Comparison of ENCODE assay signal across 17 mouse cellular contexts in genomic region chr11:35053613-35053950, GRCm38 (mm10).
A peak's percentile ranks its signal among the peaks of the same experiment; 100 is the strongest.
DNase-seq lines count a peak whose midpoint lies in the region; ATAC-seq lines count a peak whose summit lies in the region.
"Had no signal": no experiment of that assay in that cellular context is flagged by ENCODE, and none has a peak within 500 bp of the region (broad histone marks: within the 10 kb centered on the region; RNA-seq: fewer than 3 reads in every experiment).

No protein-coding gene starts in this region.

- peaks cover 9% of the 10 kb centered on the region; the same call in 1 of the 2 replicates for H3K4me1 ChIP-seq in kidney, embryonic 16.5 days (ENCODE audit: insufficient read depth, low read length)
- no peaks in the 10 kb centered on the region for H3K4me1 ChIP-seq in hindbrain, embryonic 13.5 days (replicated peaks)
- H3K4me1 ChIP-seq: hindbrain, embryonic 15.5 days; liver, embryonic 12.5 days; midbrain, embryonic 12.5 days; neural tube, embryonic 12.5 days had no signal

- no peak overlapping the region for H3K27ac ChIP-seq in kidney, embryonic 16.5 days (ENCODE audit: low read length)
- no peak overlapping the region for H3K27ac ChIP-seq in hindbrain, embryonic 13.5 days
- H3K27ac ChIP-seq: hindbrain, embryonic 15.5 days; liver, embryonic 12.5 days; midbrain, embryonic 12.5 days; neural tube, embryonic 12.5 days had no signal

- no peaks in the 10 kb centered on the region for H3K27me3 ChIP-seq in kidney, embryonic 16.5 days (ENCODE audit: insufficient read depth, low read length)
- no peaks in the 10 kb centered on the region for H3K27me3 ChIP-seq in hindbrain, embryonic 13.5 days
- H3K27me3 ChIP-seq: hindbrain, embryonic 15.5 days; liver, embryonic 12.5 days; midbrain, embryonic 12.5 days; neural tube, embryonic 12.5 days had no signal

- H3K9me3 ChIP-seq in kidney, embryonic 16.5 days (ENCODE audit: low read length) = 0 out of 2 replicates have a peak, but pooled peaks cover under 1% of the 10 kb centered on the region
- H3K9me3 ChIP-seq in hindbrain, embryonic 13.5 days = no peaks in the 10 kb centered on the region
- H3K9me3 ChIP-seq: hindbrain, embryonic 15.5 days; liver, embryonic 12.5 days; midbrain, embryonic 12.5 days; neural tube, embryonic 12.5 days had no signal

- no peak overlapping the region for H3K9ac ChIP-seq in kidney, embryonic 16.5 days (replicated peaks; ENCODE audit: low read length)
- H3K9ac ChIP-seq in hindbrain, embryonic 13.5 days = no peak overlapping the region
- H3K9ac ChIP-seq: hindbrain, embryonic 15.5 days; liver, embryonic 12.5 days; midbrain, embryonic 12.5 days; neural tube, embryonic 12.5 days had no signal

- WGBS in kidney, embryonic 16.5 days = 55% methylated on average over 2 of the region's 2 CpGs
- WGBS in hindbrain, embryonic 13.5 days = 72% methylated on average over 2 of the region's 2 CpGs

- no peak overlapping the region for H3K4me2 ChIP-seq in kidney, embryonic 16.5 days (replicated peaks; ENCODE audit: low read depth, low read length)
- H3K4me2 ChIP-seq in hindbrain, embryonic 13.5 days = no peak overlapping the region
- H3K4me2 ChIP-seq: hindbrain, embryonic 15.5 days; liver, embryonic 12.5 days; midbrain, embryonic 12.5 days; neural tube, embryonic 12.5 days had no signal

- ATAC-seq in kidney, embryonic 16.5 days (ENCODE audit: low FRiP score, low TSS enrichment) = no peak
- ATAC-seq in hindbrain, embryonic 13.5 days (ENCODE audit: low FRiP score) = no peak
- ATAC-seq: liver, embryonic 12.5 days had no signal

- H3K4me3 ChIP-seq in kidney, embryonic 16.5 days (ENCODE audit: low read length) = no peak overlapping the region
- H3K4me3 ChIP-seq in hindbrain, embryonic 13.5 days = no peak overlapping the region
- H3K4me3 ChIP-seq: hindbrain, embryonic 15.5 days; liver, embryonic 12.5 days; midbrain, embryonic 12.5 days; neural tube, embryonic 12.5 days had no signal

- DNase-seq in adrenal gland, adult 2 months = peak; percentile 18
- DNase-seq in adrenal gland, adult 8-10 months = no peak
- peak; percentile 36 for DNase-seq in kidney, postnatal 14 days
- DNase-seq in fibroblast of lung, adult 2 months (ENCODE audit: low read depth) = peak; percentile 46
- peak; percentile 29 for DNase-seq in lung, postnatal 36 days
- DNase-seq in testis, postnatal 10 days (ENCODE audit: low spot score) = no peak
- DNase-seq: cerebellum, adult 11 months; heart, adult 18-20 months; right cerebral cortex, adult 18-20 months; thymus, postnatal 25 days had no signal

- H3K36me3 ChIP-seq in kidney, embryonic 16.5 days (ENCODE audit: insufficient read depth, low read length) = no peaks in the 10 kb centered on the region
- H3K36me3 ChIP-seq in hindbrain, embryonic 13.5 days = no peaks in the 10 kb centered on the region
- H3K36me3 ChIP-seq: G1E; hindbrain, embryonic 15.5 days; liver, embryonic 12.5 days; midbrain, embryonic 12.5 days; neural tube, embryonic 12.5 days had no signal

Comparison
In these comparisons a context has a peak if more than half of its experiments do, and no peak if none do; other contexts are left out.
1. DNase-seq: peak in adrenal gland, adult 2 months (single experiment), kidney, postnatal 14 days (single experiment), fibroblast of lung, adult 2 months (single experiment) and lung, postnatal 36 days (single experiment); none in adrenal gland, adult 8-10 months (single experiment) and testis, postnatal 10 days (single experiment).